8 mouse cellular contexts compared by ENCODE assay signal in the genomic region with DNA sequence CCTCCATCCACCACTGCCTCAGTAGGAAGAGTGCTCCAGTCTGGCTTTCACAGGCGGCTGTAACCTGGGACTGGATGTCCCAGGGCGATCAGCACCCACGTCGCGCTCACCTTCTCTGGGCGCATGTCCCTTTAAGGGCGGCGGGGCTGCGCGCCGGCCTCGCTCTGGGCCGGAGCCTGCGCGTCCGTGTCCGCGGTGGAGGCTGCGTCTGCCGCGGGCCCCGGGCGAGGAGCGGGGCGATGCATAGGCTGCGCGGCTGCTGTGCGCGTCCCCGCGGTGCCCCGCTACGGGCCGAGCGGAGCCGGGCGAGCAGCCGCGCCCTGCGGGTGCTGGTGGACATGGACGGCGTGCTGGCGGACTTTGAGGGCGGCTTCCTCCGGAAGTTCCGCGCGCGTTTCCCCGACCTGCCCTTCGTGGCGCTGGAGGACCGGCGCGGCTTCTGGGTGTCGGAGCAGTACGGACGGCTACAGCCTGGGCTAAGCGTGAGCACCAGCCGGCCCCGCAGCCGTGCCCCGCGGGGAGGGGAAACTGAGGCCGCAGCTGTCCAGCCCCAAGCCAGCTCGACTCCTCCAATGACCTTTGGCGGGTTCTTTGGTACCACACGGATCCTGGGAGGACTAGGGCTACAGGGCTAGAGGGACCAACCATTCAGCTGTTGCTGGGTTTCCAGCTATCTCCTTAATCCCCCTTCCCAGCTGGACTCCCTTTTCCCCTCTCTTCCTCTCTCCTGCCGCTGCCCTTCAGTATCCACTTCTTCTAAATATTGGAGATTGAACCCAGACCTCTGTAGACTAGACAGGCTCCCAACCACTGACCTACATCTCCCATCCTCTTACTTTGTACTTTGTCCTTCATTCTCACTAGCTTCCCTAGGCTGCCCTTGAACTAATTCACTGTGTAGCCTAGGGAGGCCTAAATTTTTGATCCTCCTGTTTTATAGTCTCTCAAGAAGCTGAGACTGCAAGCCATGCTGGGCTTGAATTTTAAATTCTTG. TPM values are rescaled to one million over a fixed set of nuclear protein-coding genes. Genes with fewer than 3 reads are reported as not detected.
A peak's percentile ranks its signal among the peaks of the same experiment; 100 is the strongest.
DNase-seq lines count a peak whose midpoint lies in the region; ATAC-seq and TF ChIP-seq lines count a peak whose summit lies in the region.

No protein-coding gene starts in this region.

- peak; percentile 86 for ATAC-seq in embryonic facial prominence, embryonic 15.5 days (ENCODE audit: insufficient number of reproducible peaks, low FRiP score, low TSS enrichment, low read depth)
- ATAC-seq in kidney, embryonic 15.5 days (replicated peaks; ENCODE audit: low FRiP score): peak; percentile 91
- ATAC-seq in liver, embryonic 11.5 days (replicated peaks; ENCODE audit: low FRiP score): peak; percentile 79

- H3K79me2 ChIP-seq in myocyte (ENCODE audit: control insufficient read depth, insufficient read depth): peaks cover 9% of the 10 kb centered on the region

- no peak for TF ChIP-seq CTCF in bone marrow macrophage, adult 2 months (IDR thresholded peaks at IDR 0.05; ENCODE audit: low read depth, low read length)

- H3K9ac ChIP-seq in embryonic facial prominence, embryonic 15.5 days: peak overlapping the region; percentile 86
- H3K9ac ChIP-seq in kidney, embryonic 15.5 days: peak overlapping the region; percentile 90
- H3K9ac ChIP-seq in liver, embryonic 11.5 days (ENCODE audit: low read depth, low read length): peak overlapping the region; percentile 75

- H3ac ChIP-seq in myocyte (ENCODE audit: control insufficient read depth, insufficient read length): peak overlapping the region; percentile 23

- peaks cover 17% of the 10 kb centered on the region for H3K4me1 ChIP-seq in bone marrow macrophage, adult 2 months (ENCODE audit: control insufficient read depth, insufficient read depth, low read length)
- H3K4me1 ChIP-seq in embryonic facial prominence, embryonic 15.5 days: peaks cover 16% of the 10 kb centered on the region
- H3K4me1 ChIP-seq in heart, embryonic 10.5 days: peaks cover 22% of the 10 kb centered on the region
- H3K4me1 ChIP-seq in kidney, embryonic 15.5 days: peaks cover 20% of the 10 kb centered on the region
- H3K4me1 ChIP-seq in liver, embryonic 11.5 days (replicated peaks; ENCODE audit: control insufficient read depth, insufficient read depth, low read length): peaks cover 10% of the 10 kb centered on the region

- H3K4me2 ChIP-seq in embryonic facial prominence, embryonic 15.5 days (replicated peaks): peak overlapping the region; percentile 72
- H3K4me2 ChIP-seq in kidney, embryonic 15.5 days: peak overlapping the region; percentile 84
- peak overlapping the region; percentile 82 for H3K4me2 ChIP-seq in liver, embryonic 11.5 days
- peak overlapping the region; percentile 96 for H3K4me2 ChIP-seq in myocyte (ENCODE audit: low read depth)

- peak; percentile 86 for DNase-seq in A20 (ENCODE audit: low read depth, low spot score)
- DNase-seq in heart, embryonic 10.5 days (ENCODE audit: low spot score): peak; percentile 93
- DNase-seq in liver, embryonic 11.5 days (ENCODE audit: low spot score): peak; percentile 81
- DNase-seq in spleen, postnatal 4 days (ENCODE audit: low spot score in 2 of 2): peak; percentile 75 to 89

- peak overlapping the region; percentile 71 for H3K27ac ChIP-seq in bone marrow macrophage, adult 2 months (ENCODE audit: insufficient read depth, low read depth, low read length)
- peak overlapping the region; percentile 92 for H3K27ac ChIP-seq in embryonic facial prominence, embryonic 15.5 days (replicated peaks)
- peak overlapping the region; percentile 96 for H3K27ac ChIP-seq in heart, embryonic 10.5 days
- peak overlapping the region; percentile 93 for H3K27ac ChIP-seq in kidney, embryonic 15.5 days
- peak overlapping the region; percentile 80 for H3K27ac ChIP-seq in liver, embryonic 11.5 days (ENCODE audit: low read depth, low read length)

- whole genome bisulfite sequencing in embryonic facial prominence, embryonic 15.5 days: under 1% methylated on average over 67 of the region's 69 CpGs
- under 1% methylated on average over 69 of the region's 69 CpGs for WGBS in heart, embryonic 10.5 days
- WGBS in kidney, embryonic 15.5 days: under 1% methylated on average over 69 of the region's 69 CpGs
- under 1% methylated on average over 69 of the region's 69 CpGs for WGBS in liver, embryonic 11.5 days

- no peaks in the 10 kb centered on the region for H3K27me3 ChIP-seq in embryonic facial prominence, embryonic 15.5 days
- no peaks in the 10 kb centered on the region for H3K27me3 ChIP-seq in heart, embryonic 10.5 days (ENCODE audit: insufficient read depth, poor library complexity, severe bottlenecking)
- no peaks in the 10 kb centered on the region for H3K27me3 ChIP-seq in kidney, embryonic 15.5 days
- no peaks in the 10 kb centered on the region for H3K27me3 ChIP-seq in liver, embryonic 11.5 days (replicated peaks; ENCODE audit: control insufficient read depth, insufficient read depth, low read length)
- H3K27me3 ChIP-seq in myocyte (ENCODE audit: control insufficient read depth, insufficient read depth, insufficient read length): no peaks in the 10 kb centered on the region

- no peak for TF ChIP-seq POLR2A in bone marrow macrophage, adult 2 months (IDR thresholded peaks at IDR 0.05; ENCODE audit: borderline replicate concordance, low read depth, low read length)
- peak; percentile 90 for TF ChIP-seq POLR2A in myocyte (IDR thresholded peaks at IDR 0.05; ENCODE audit: insufficient read length, low read depth)

- H3K36me3 ChIP-seq in embryonic facial prominence, embryonic 15.5 days: peaks cover 13% of the 10 kb centered on the region; the same call in 1 of the 2 replicates
- peaks cover 14% of the 10 kb centered on the region; the same call in 1 of the 2 replicates for H3K36me3 ChIP-seq in heart, embryonic 10.5 days
- peaks cover 23% of the 10 kb centered on the region for H3K36me3 ChIP-seq in kidney, embryonic 15.5 days
- H3K36me3 ChIP-seq in liver, embryonic 11.5 days (ENCODE audit: control insufficient read depth, insufficient read depth, low read length): no peaks in the 10 kb centered on the region
- no peaks in the 10 kb centered on the region for H3K36me3 ChIP-seq in myocyte (ENCODE audit: control insufficient read depth, insufficient read depth)

- no peaks in the 10 kb centered on the region for H3K9me3 ChIP-seq in embryonic facial prominence, embryonic 15.5 days (replicated peaks)
- no peaks in the 10 kb centered on the region for H3K9me3 ChIP-seq in heart, embryonic 10.5 days
- no peaks in the 10 kb centered on the region for H3K9me3 ChIP-seq in kidney, embryonic 15.5 days (replicated peaks)
- no peaks in the 10 kb centered on the region for H3K9me3 ChIP-seq in liver, embryonic 11.5 days (ENCODE audit: control insufficient read depth, low read length)

- peak overlapping the region; percentile 89 for H3K4me3 ChIP-seq in bone marrow macrophage, adult 2 months (ENCODE audit: insufficient read depth, low read length)
- H3K4me3 ChIP-seq in embryonic facial prominence, embryonic 15.5 days (replicated peaks): peak overlapping the region; percentile 83
- H3K4me3 ChIP-seq in heart, embryonic 10.5 days: peak overlapping the region; percentile 83
- peak overlapping the region; percentile 87 for H3K4me3 ChIP-seq in kidney, embryonic 15.5 days (replicated peaks)
- peak overlapping the region; percentile 65 for H3K4me3 ChIP-seq in liver, embryonic 11.5 days (ENCODE audit: low read depth, low read length)
- peak overlapping the region; percentile 58 for H3K4me3 ChIP-seq in myocyte

TF ChIP-seq in myocyte, 11 proteins besides CTCF, POLR2A, EP300 and RAD21:
- TF ChIP-seq MYOD1 (IDR thresholded peaks at IDR 0.05; ENCODE audit: control insufficient read depth in 1 of 3, insufficient read length in 2 of 3, low read depth in 2 of 3) (peak in 1 of 3 experiments; percentile 50), POLR2AphosphoS2 (IDR thresholded peaks at IDR 0.05; ENCODE audit: insufficient read length, low read depth) (peak; percentile 70), MYOG (IDR thresholded peaks at IDR 0.05; ENCODE audit: control insufficient read depth in 1 of 3, insufficient read depth in 1 of 3, insufficient read length in 2 of 3, low read depth in 2 of 3) (peak in 1 of 3 experiments; percentile 25), SRF (IDR thresholded peaks at IDR 0.05; ENCODE audit: control insufficient read depth, insufficient read length, low read depth) (no peak)

RNA-seq across cellular contexts. Expression of a gene that starts 8.6 kb away (rescaled TPM):
- 43.1 and 44.0 TPM in 2 replicates for polyA plus RNA-seq in bone marrow macrophage, adult 2 months (2012; ENCODE audit: insufficient read depth, insufficient read length, missing spikeins)
- polyA plus RNA-seq in embryonic facial prominence, embryonic 15.5 days (2015; fragmentation: Nextera tagmentation; extraction: Ambion mirVana): 175 and 181 TPM in 2 replicates
- polyA plus RNA-seq in heart, embryonic 10.5 days (2016; fragmentation: Nextera tagmentation; extraction: Ambion mirVana): 192 and 210 TPM in 2 replicates
- 206 and 213 TPM in 2 replicates for polyA plus RNA-seq in kidney, embryonic 15.5 days (2015; fragmentation: Nextera tagmentation; extraction: Ambion mirVana)
- polyA plus RNA-seq in liver, embryonic 11.5 days (2014; fragmentation: Nextera tagmentation; extraction: Ambion mirVana): 211 and 226 TPM in 2 replicates
- polyA plus RNA-seq in myocyte (2012; fragmentation: generic; extraction: Trizol): 65.7 TPM

RNA-seq across cellular contexts. Expression of a gene that starts 8.9 kb away (rescaled TPM):
- 11.8 and 14.7 TPM in 2 replicates for polyA plus RNA-seq in bone marrow macrophage, adult 2 months (2012; ENCODE audit: insufficient read depth, insufficient read length, missing spikeins)
- 42.7 and 43.4 TPM in 2 replicates for polyA plus RNA-seq in embryonic facial prominence, embryonic 15.5 days (2015; fragmentation: Nextera tagmentation; extraction: Ambion mirVana)
- 39.4 and 39.9 TPM in 2 replicates for polyA plus RNA-seq in heart, embryonic 10.5 days (2016; fragmentation: Nextera tagmentation; extraction: Ambion mirVana)
- polyA plus RNA-seq in kidney, embryonic 15.5 days (2015; fragmentation: Nextera tagmentation; extraction: Ambion mirVana): 37.9 and 42.8 TPM in 2 replicates
- polyA plus RNA-seq in liver, embryonic 11.5 days (2014; fragmentation: Nextera tagmentation; extraction: Ambion mirVana): 26.1 and 26.2 TPM in 2 replicates
- 30.8 TPM for polyA plus RNA-seq in myocyte (2012; fragmentation: generic; extraction: Trizol)

RNA-seq across cellular contexts. Expression of a gene that starts 38.4 kb away (rescaled TPM):
- 71.7 and 76.6 TPM in 2 replicates for polyA plus RNA-seq in bone marrow macrophage, adult 2 months (2012; ENCODE audit: insufficient read depth, insufficient read length, missing spikeins)
- polyA plus RNA-seq in embryonic facial prominence, embryonic 15.5 days (2015; fragmentation: Nextera tagmentation; extraction: Ambion mirVana): 36.6 and 38.9 TPM in 2 replicates
- polyA plus RNA-seq in heart, embryonic 10.5 days (2016; fragmentation: Nextera tagmentation; extraction: Ambion mirVana): 24.7 and 25.0 TPM in 2 replicates
- polyA plus RNA-seq in kidney, embryonic 15.5 days (2015; fragmentation: Nextera tagmentation; extraction: Ambion mirVana): 32.1 and 32.6 TPM in 2 replicates
- polyA plus RNA-seq in liver, embryonic 11.5 days (2014; fragmentation: Nextera tagmentation; extraction: Ambion mirVana): 30.1 and 33.1 TPM in 2 replicates
- 43.9 TPM for polyA plus RNA-seq in myocyte (2012; fragmentation: generic; extraction: Trizol)

Comparison
In these comparisons a context has a peak if more than half of its experiments do, and no peak if none do; other contexts are left out.
1. Peak in every context shown above with its lines: DNase-seq, ATAC-seq, H3K4me3 ChIP-seq and H3K27ac ChIP-seq.